Mouse (Mus musculus): ENCODE data around the gene Acyp1. TPM values are rescaled to one million over a fixed set of nuclear protein-coding genes. Genes with fewer than 3 reads are reported as not detected.

The Acyp1 gene
- polyA plus RNA-seq, 1 experiment from 2014 or later = 70.0 TPM

- Histone ChIP-seq H3K4me1 (replicated peaks) (no peaks in the 10 kb centered on the region), H3K9ac (no peak overlapping the region), H3K4me3 (no peak overlapping the region), H3K36me3 (peaks cover 12% of the 10 kb centered on the region), H3K27ac (ENCODE audit: poor library complexity, severe bottlenecking) (no peak overlapping the region), H3K4me2 (no peak overlapping the region), H3K9me3 (replicated peaks) (peaks cover 3% of the 10 kb centered on the region; the same call in 1 of the 2 replicates), H3K27me3 (replicated peaks) (no peaks in the 10 kb centered on the region)
- 81% methylated on average over 21 of the region's 21 CpGs for WGBS
- ATAC-seq (ENCODE audit: insufficient number of reproducible peaks, low FRiP score) = no peak
These were observed 54.6 kb downstream of the Acyp1 start for GRCm38 (mm10) chr12:85233376-85234358.

- no peaks in the 10 kb centered on the region for H3K27me3 ChIP-seq (replicated peaks)
- no peak overlapping the region for H3K9ac ChIP-seq
- ATAC-seq (ENCODE audit: insufficient number of reproducible peaks, low FRiP score) = no peak
- no peak overlapping the region for H3K4me3 ChIP-seq
- H3K27ac ChIP-seq (ENCODE audit: poor library complexity, severe bottlenecking) = no peak overlapping the region
- 51% methylated on average over 15 of the region's 15 CpGs for WGBS
- H3K36me3 ChIP-seq = peaks cover 43% of the 10 kb centered on the region
- H3K4me1 ChIP-seq (replicated peaks) = peaks cover 16% of the 10 kb centered on the region
- no peak overlapping the region for H3K4me2 ChIP-seq
- peaks cover 3% of the 10 kb centered on the region; the same call in 1 of the 2 replicates for H3K9me3 ChIP-seq (replicated peaks)
These were observed 60.2 kb downstream of the Acyp1 start for GRCm38 (mm10) chr12:85227876-85228599.

DNA sequence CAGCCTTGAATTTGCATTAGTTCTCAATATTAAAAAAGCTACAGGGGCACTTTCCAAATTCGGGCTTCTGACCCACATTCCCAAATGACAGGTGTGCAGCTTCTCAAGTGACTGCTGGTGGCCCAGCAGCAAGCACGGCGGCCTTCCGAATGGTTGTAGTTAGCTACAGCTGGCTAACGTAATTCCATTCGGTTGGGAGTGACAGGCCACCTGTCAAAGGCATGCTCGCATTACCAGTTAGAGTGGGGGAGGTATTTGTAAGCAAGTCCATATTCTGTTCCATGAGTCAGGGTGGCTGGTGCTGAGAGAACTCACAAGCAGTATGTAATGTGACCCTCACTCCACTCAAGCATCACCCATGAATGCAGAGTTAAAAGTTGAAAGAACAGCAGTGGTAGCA is 61.0 kb downstream of the Acyp1 start:
- no peak overlapping the region for H3K4me2 ChIP-seq
- H3K9ac ChIP-seq = no peak overlapping the region
- H3K4me1 ChIP-seq (replicated peaks) = peaks cover 16% of the 10 kb centered on the region
- no peaks in the 10 kb centered on the region for H3K27me3 ChIP-seq (replicated peaks)
- WGBS = 54% methylated on average over 7 of the region's 7 CpGs
- no peak overlapping the region for H3K27ac ChIP-seq (ENCODE audit: poor library complexity, severe bottlenecking)
- peaks cover 3% of the 10 kb centered on the region; the same call in 1 of the 2 replicates for H3K9me3 ChIP-seq (replicated peaks)
- no peak for ATAC-seq (ENCODE audit: insufficient number of reproducible peaks, low FRiP score)
- H3K36me3 ChIP-seq = peaks cover 51% of the 10 kb centered on the region
- no peak overlapping the region for H3K4me3 ChIP-seq

Small RNA genes lying within 50 kb of the gene (microRNA-seq; reads per million reads assigned to microRNA genes)
- gene Mir6938 = 0.71 reads per million

Other genes starting within 250 kb of the Acyp1 start
- gene Prox2, start 177.7 kb downstream of the Acyp1 start, polyA plus RNA-seq (2016; fragmentation: Nextera tagmentation; extraction: Ambion mirVana) = 1.1 and 2.8 TPM in 2 replicates
- 197 and 203 TPM in 2 replicates for gene Dlst, start 177.6 kb downstream of the Acyp1 start, polyA plus RNA-seq (2016; fragmentation: Nextera tagmentation; extraction: Ambion mirVana)
- 1.2 and 1.6 TPM in 2 replicates for gene Rps6kl1, start 137.2 kb downstream of the Acyp1 start, polyA plus RNA-seq (2016; fragmentation: Nextera tagmentation; extraction: Ambion mirVana)
- gene Pgf, start 110.6 kb downstream of the Acyp1 start, polyA plus RNA-seq (2016; fragmentation: Nextera tagmentation; extraction: Ambion mirVana) = 8.3 TPM in 2 replicates
- gene Eif2b2, start 69.0 kb downstream of the Acyp1 start, polyA plus RNA-seq (2016; fragmentation: Nextera tagmentation; extraction: Ambion mirVana) = 49.0 and 51.3 TPM in 2 replicates
- gene Mlh3, start 17.8 kb downstream of the Acyp1 start, polyA plus RNA-seq (2016; fragmentation: Nextera tagmentation; extraction: Ambion mirVana) = 7.3 and 7.9 TPM in 2 replicates
- gene Zc2hc1c, start 153 bp upstream of the Acyp1 start, polyA plus RNA-seq (2016; fragmentation: Nextera tagmentation; extraction: Ambion mirVana) = 0.81 and 0.96 TPM in 2 replicates
- 33.8 and 33.9 TPM in 2 replicates for gene Nek9, start 50.9 kb upstream of the Acyp1 start, polyA plus RNA-seq (2016; fragmentation: Nextera tagmentation; extraction: Ambion mirVana)
- 319 and 324 TPM in 2 replicates for gene Tmed10, start 86.4 kb upstream of the Acyp1 start, polyA plus RNA-seq (2016; fragmentation: Nextera tagmentation; extraction: Ambion mirVana)
- 5.9 and 8.1 TPM in 2 replicates for gene Fos, start 185.5 kb upstream of the Acyp1 start, polyA plus RNA-seq (2016; fragmentation: Nextera tagmentation; extraction: Ambion mirVana)

Measured in heart, embryonic 12.5 days (tissue).